In genomic region chr14:53132390-53132789, GRCm38 (mm10) we compare ENCODE assay signal across 8 mouse cellular contexts.
DNase-seq lines count a peak whose midpoint lies in the region; ATAC-seq and TF ChIP-seq lines count a peak whose summit lies in the region.
"Not testable (repeated sequence)": the region's sequence is repeated elsewhere in the genome, so short reads cannot be mapped to it uniquely, and the experiment has no call there.

No protein-coding gene starts in this region.

- intact Hi-C loops in heart, postnatal 14 days (cut with DNase I) = not testable (repeated sequence)

- H3K27me3 ChIP-seq in E14TG2a.4 (ENCODE audit: insufficient read depth, low read length); embryonic facial prominence, embryonic 11.5 days (ENCODE audit: control insufficient read depth, insufficient read depth, low read length); lung, postnatal 0 days (replicated peaks; ENCODE audit: insufficient read depth, low read length): not testable (repeated sequence)

- not testable (repeated sequence) for ATAC-seq in embryonic facial prominence, embryonic 11.5 days (replicated peaks; ENCODE audit: insufficient number of reproducible peaks, low FRiP score, low TSS enrichment, low read depth); lung, postnatal 0 days

- WGBS in embryonic facial prominence, embryonic 11.5 days = 31% methylated on average over 6 of the region's 6 CpGs
- WGBS in lung, postnatal 0 days = 23% methylated on average over 6 of the region's 6 CpGs

- not testable (repeated sequence) for H3K9me3 ChIP-seq in E14TG2a.4 (ENCODE audit: low read length); embryonic facial prominence, embryonic 11.5 days (replicated peaks; ENCODE audit: control insufficient read depth, low read length); lung, postnatal 0 days (ENCODE audit: low read length)

- not testable (repeated sequence) for TF ChIP-seq EP300 in lung, postnatal 0 days (IDR thresholded peaks at IDR 0.05)

- H3K4me1 ChIP-seq in E14TG2a.4 (replicated peaks; ENCODE audit: low read depth, low read length); bone marrow macrophage, adult 2 months (ENCODE audit: control insufficient read depth, insufficient read depth, low read length); embryonic facial prominence, embryonic 11.5 days (ENCODE audit: control insufficient read depth, insufficient read depth, low read length); lung, postnatal 0 days (ENCODE audit: insufficient read depth, low read depth, low read length): not testable (repeated sequence)

- H3K9ac ChIP-seq in embryonic facial prominence, embryonic 11.5 days (replicated peaks; ENCODE audit: low read length); lung, postnatal 0 days (replicated peaks; ENCODE audit: low read depth): not testable (repeated sequence)

- not testable (repeated sequence) for TF ChIP-seq POLR2A in bone marrow macrophage, adult 2 months (IDR thresholded peaks at IDR 0.05; ENCODE audit: borderline replicate concordance, low read depth, low read length)

- peak; percentile 55 for DNase-seq in embryonic facial prominence, embryonic 11.5 days (ENCODE audit: low spot score)
- DNase-seq in heart, postnatal 14 days = peak; percentile 1 to 9
- DNase-seq in kidney, postnatal 36 days = peak; percentile 2 to 50
- DNase-seq in lung, postnatal 0 days (ENCODE audit: low spot score) = peak; percentile 11
- DNase-seq in ovary, postnatal 36 days (ENCODE audit: low spot score) = peak; percentile 3
- DNase-seq in thymus, postnatal 10 days (ENCODE audit: low spot score in 2 of 2) = peak; percentile 40 to 69

- peak; percentile 27 for TF ChIP-seq CTCF in E14TG2a.4 (conservative IDR thresholded peaks at IDR 0.05; ENCODE audit: low read length)
- TF ChIP-seq CTCF in bone marrow macrophage, adult 2 months (IDR thresholded peaks at IDR 0.05; ENCODE audit: low read depth, low read length) = peak; percentile 16; the same call in 1 of the 2 replicates
- TF ChIP-seq CTCF in lung, postnatal 0 days (IDR thresholded peaks at IDR 0.05) = peak; percentile 69

- not testable (repeated sequence) for H3K36me3 ChIP-seq in E14TG2a.4 (ENCODE audit: insufficient read depth, low read length); embryonic facial prominence, embryonic 11.5 days (replicated peaks; ENCODE audit: control insufficient read depth, insufficient read depth, low read depth, low read length); lung, postnatal 0 days (ENCODE audit: insufficient read depth, low read length)

- H3K27ac ChIP-seq in bone marrow macrophage, adult 2 months (ENCODE audit: insufficient read depth, low read depth, low read length); embryonic facial prominence, embryonic 11.5 days (replicated peaks; ENCODE audit: low read depth, low read length); lung, postnatal 0 days (ENCODE audit: low read length): not testable (repeated sequence)

- not testable (repeated sequence) for H3K4me3 ChIP-seq in E14TG2a.4 (replicated peaks; ENCODE audit: low read length); bone marrow macrophage, adult 2 months (ENCODE audit: insufficient read depth, low read length); embryonic facial prominence, embryonic 11.5 days (ENCODE audit: low read depth, low read length); lung, postnatal 0 days (ENCODE audit: low read depth, low read length)

- H3K4me2 ChIP-seq in embryonic facial prominence, embryonic 11.5 days (ENCODE audit: low read depth, low read length); lung, postnatal 0 days (replicated peaks; ENCODE audit: low read depth, low read length): not testable (repeated sequence)

Comparison
In these comparisons a context has a peak if more than half of its experiments do, and no peak if none do; other contexts are left out.
1. CTCF ChIP-seq: peak in every context shown above with its lines; median percentile 69 in lung, postnatal 0 days; 27 in E14TG2a.4; 16 in bone marrow macrophage, adult 2 months.
2. DNase-seq: peak in every context shown above with its lines; median percentile 55 in embryonic facial prominence, embryonic 11.5 days; 54 in thymus, postnatal 10 days; 26 in kidney, postnatal 36 days; 11 in lung, postnatal 0 days; 5 in heart, postnatal 14 days; 3 in ovary, postnatal 36 days.